Mouse (Mus musculus) hindbrain, embryonic 12.5 days (tissue): ENCODE measurements around the gene Mettl26. TPM values are rescaled to one million over a fixed set of nuclear protein-coding genes. Genes with fewer than 3 reads are reported as not detected.
A peak's percentile ranks its signal among the peaks of the same experiment; 100 is the strongest.

ENCODE experiments used
- ATAC-seq: fragments of 200-750 bp; cut with Nextera tagmentation; 2 replicates; pipeline ENCODE4 v1.8.0; 2017; ENCODE audit warnings: moderate TSS enrichment; ENCODE audit not compliant: low FRiP score
- H3K27ac ChIP-seq: fragments of 300-500 bp; sonication (generic); 2 replicates; pipeline ENCODE4 v1.5.1; 2016; ENCODE audit warnings: mild to moderate bottlenecking
- H3K27me3 ChIP-seq: fragments of 300-500 bp; sonication (generic); 2 replicates; pipeline ENCODE4 v1.6.1; 2016; ENCODE audit warnings: mild to moderate bottlenecking
- H3K36me3 ChIP-seq: fragments of 300-500 bp; sonication (generic); 2 replicates; pipeline ENCODE4 v1.6.1; 2016; ENCODE audit warnings: mild to moderate bottlenecking
- H3K4me1 ChIP-seq: fragments of 300-500 bp; sonication (generic); 2 replicates; pipeline ENCODE4 v1.6.1; 2016
- H3K4me2 ChIP-seq: fragments of 300-500 bp; sonication (generic); replicated peaks from 2 replicates; pipeline ENCODE4 v1.6.1; 2016; ENCODE audit warnings: mild to moderate bottlenecking
- H3K4me3 ChIP-seq: fragments of 300-500 bp; sonication (generic); 2 replicates; pipeline ENCODE4 v1.5.1; 2016; ENCODE audit warnings: mild to moderate bottlenecking
- H3K9ac ChIP-seq: fragments of 300-500 bp; sonication (generic); 2 replicates; pipeline ENCODE4 v1.6.1; 2016; ENCODE audit warnings: mild to moderate bottlenecking, moderate library complexity
- H3K9me3 ChIP-seq: fragments of 300-500 bp; sonication (generic); replicated peaks from 2 replicates; pipeline ENCODE4 v1.6.1; 2016; ENCODE audit warnings: mild to moderate bottlenecking
- WGBS: fragments of 180-500 bp; shearing (Covaris S2); methylation state at CpG from one replicate; pipeline ENCODE4 v1.1.7; 2016; 5-methylcytosine and 5-hydroxymethylcytosine counted together
- polyA plus RNA-seq: library from polyadenylated mRNA; unstranded; fragments of >200 nt; fragmentation: Nextera tagmentation; extraction: Ambion mirVana; gene quantifications from 2 replicates; pipeline ENCODE4 v1.2.1, GENCODE M21; 2016

Mettl26 gene
- polyA plus RNA-seq, 1 experiment from 2014 or later, result 53.2 TPM

- no peak overlapping the region for H3K4me3 ChIP-seq
- ATAC-seq, result no peak
- 91% methylated on average over 14 of the region's 14 CpGs for WGBS
- H3K4me1 ChIP-seq, result peaks cover 13% of the 10 kb centered on the region
- no peak overlapping the region for H3K27ac ChIP-seq
- H3K36me3 ChIP-seq, result peaks cover 19% of the 10 kb centered on the region
- no peaks in the 10 kb centered on the region for H3K27me3 ChIP-seq
- no peaks in the 10 kb centered on the region for H3K9me3 ChIP-seq
- H3K9ac ChIP-seq, result no peak overlapping the region
- H3K4me2 ChIP-seq, result no peak overlapping the region
These were observed 38.5 kb downstream of the Mettl26 start for GRCm38 (mm10) chr17:25913186-25913876.

- peaks cover 18% of the 10 kb centered on the region for H3K4me1 ChIP-seq
- ATAC-seq, result no peak
- H3K4me3 ChIP-seq, result no peak overlapping the region
- H3K9me3 ChIP-seq, result no peaks in the 10 kb centered on the region
- no peaks in the 10 kb centered on the region for H3K27me3 ChIP-seq
- no peak overlapping the region for H3K9ac ChIP-seq
- no peak overlapping the region for H3K4me2 ChIP-seq
- H3K36me3 ChIP-seq, result peaks cover 19% of the 10 kb centered on the region
- 94% methylated on average over 1 of the region's 1 CpGs for WGBS
- H3K27ac ChIP-seq, result no peak overlapping the region
These were observed 39.0 kb downstream of the Mettl26 start for GRCm38 (mm10) chr17:25913877-25914275.

GRCm38 (mm10) chr17:25914295-25914694 lies 39.4 kb downstream of the Mettl26 start:
- H3K27ac ChIP-seq, result no peak overlapping the region
- H3K4me3 ChIP-seq, result no peak overlapping the region
- no peak overlapping the region for H3K4me2 ChIP-seq
- H3K36me3 ChIP-seq, result peaks cover 19% of the 10 kb centered on the region
- peaks cover 19% of the 10 kb centered on the region for H3K4me1 ChIP-seq
- WGBS, result 91% methylated on average over 4 of the region's 4 CpGs
- no peak for ATAC-seq
- no peak overlapping the region for H3K9ac ChIP-seq
- H3K27me3 ChIP-seq, result no peaks in the 10 kb centered on the region
- H3K9me3 ChIP-seq, result no peaks in the 10 kb centered on the region

GRCm38 (mm10) chr17:25916931-25917647 lies 42.2 kb downstream of the Mettl26 start:
- Histone ChIP-seq H3K9me3 (no peaks in the 10 kb centered on the region), H3K27me3 (no peaks in the 10 kb centered on the region), H3K4me2 (0 out of 2 replicates have a peak overlapping the region, but pooled peaks have one; percentile 78), H3K27ac (no peak overlapping the region), H3K36me3 (peaks cover 13% of the 10 kb centered on the region; the same call in 1 of the 2 replicates), H3K4me1 (peaks cover 22% of the 10 kb centered on the region), H3K4me3 (no peak overlapping the region), H3K9ac (no peak overlapping the region)
- ATAC-seq, result no peak
- 89% methylated on average over 8 of the region's 8 CpGs for WGBS

- H3K9me3 ChIP-seq, result no peaks in the 10 kb centered on the region
- H3K27me3 ChIP-seq, result no peaks in the 10 kb centered on the region
- peak overlapping the region; percentile 78 for H3K4me2 ChIP-seq
- H3K9ac ChIP-seq, result peak overlapping the region; percentile 84
- no peak overlapping the region for H3K27ac ChIP-seq
- peaks cover 22% of the 10 kb centered on the region for H3K4me1 ChIP-seq
- H3K36me3 ChIP-seq, result 0 out of 2 replicates have a peak, but pooled peaks cover 11% of the 10 kb centered on the region
- WGBS, result 84% methylated on average over 9 of the region's 9 CpGs
- ATAC-seq, result no peak
- H3K4me3 ChIP-seq, result peak overlapping the region; percentile 87
These were observed 43.3 kb downstream of the Mettl26 start for GRCm38 (mm10) chr17:25918037-25918750.

GRCm38 (mm10) chr17:25919144-25919785 lies 44.4 kb downstream of the Mettl26 start, which contains the start of gene Rab40c:
Gene Rab40c (minus strand): TSS chr17:25919727.
- Histone ChIP-seq H3K4me2 (peak within 1 kb of the TSS; percentile 78), H3K9ac (peak within 1 kb of the TSS; percentile 84), H3K27ac (peak within 1 kb of the TSS; percentile 96), H3K9me3 (no peaks in the 10 kb centered on the region), H3K27me3 (no peaks in the 10 kb centered on the region), H3K4me3 (peak within 1 kb of the TSS; percentile 87), H3K36me3 (0 out of 2 replicates have a peak, but pooled peaks cover 11% of the 10 kb centered on the region), H3K4me1 (peaks cover 22% of the 10 kb centered on the region)
- under 1% methylated on average over 75 of the region's 78 CpGs for WGBS
- ATAC-seq, result peak; percentile 1; the same call in 1 of the 2 replicates

- Histone ChIP-seq H3K27me3 (no peaks in the 10 kb centered on the region), H3K4me3 (peak overlapping the region; percentile 87), H3K9ac (peak overlapping the region; percentile 84), H3K4me1 (peaks cover 22% of the 10 kb centered on the region), H3K27ac (peak overlapping the region; percentile 96), H3K36me3 (0 out of 2 replicates have a peak, but pooled peaks cover 11% of the 10 kb centered on the region), H3K4me2 (peak overlapping the region; percentile 72), H3K9me3 (no peaks in the 10 kb centered on the region)
- under 1% methylated on average over 40 of the region's 40 CpGs for WGBS
- peak; percentile 99 for ATAC-seq
These were observed 45.1 kb downstream of the Mettl26 start for GRCm38 (mm10) chr17:25919786-25920642.

- Histone ChIP-seq H3K4me2 (no peak overlapping the region), H3K4me1 (peaks cover 22% of the 10 kb centered on the region), H3K9ac (no peak overlapping the region), H3K9me3 (no peaks in the 10 kb centered on the region), H3K27ac (no peak overlapping the region), H3K4me3 (no peak overlapping the region), H3K27me3 (no peaks in the 10 kb centered on the region), H3K36me3 (peaks cover 24% of the 10 kb centered on the region)
- ATAC-seq, result no peak
- 83% methylated on average over 5 of the region's 5 CpGs for WGBS
These were observed 47.2 kb downstream of the Mettl26 start for GRCm38 (mm10) chr17:25922120-25922519.

- peaks cover 4% of the 10 kb centered on the region; the same call in 1 of the 2 replicates for H3K4me1 ChIP-seq
- H3K36me3 ChIP-seq, result peaks cover 44% of the 10 kb centered on the region
- H3K27me3 ChIP-seq, result no peaks in the 10 kb centered on the region
- ATAC-seq, result no peak
- no peaks in the 10 kb centered on the region for H3K9me3 ChIP-seq
- H3K27ac ChIP-seq, result no peak overlapping the region
- H3K4me3 ChIP-seq, result no peak overlapping the region
- no peak overlapping the region for H3K4me2 ChIP-seq
- H3K9ac ChIP-seq, result no peak overlapping the region
- WGBS, result 82% methylated on average over 2 of the region's 2 CpGs
These were observed 50.5 kb downstream of the Mettl26 start for GRCm38 (mm10) chr17:25925348-25925747.
